Mouse (Mus musculus) ZHBTc4 (cell line): ENCODE measurements around the gene Stat5b.
"Not testable (repeated sequence)": the region's sequence is repeated elsewhere in the genome, so short reads cannot be mapped to it uniquely, and the experiment has no call there.

Experiments used
- DNase-seq: peaks from one replicate; pipeline ENCODE4 v3.0.0-alpha.2; 2011; ENCODE audit warnings: low read depth, low spot score

Stat5b gene

GRCm38 (mm10) chr11:100816801-100817200 is 33.7 kb downstream of the Stat5b start:
- DNase-seq = no peak

DNA sequence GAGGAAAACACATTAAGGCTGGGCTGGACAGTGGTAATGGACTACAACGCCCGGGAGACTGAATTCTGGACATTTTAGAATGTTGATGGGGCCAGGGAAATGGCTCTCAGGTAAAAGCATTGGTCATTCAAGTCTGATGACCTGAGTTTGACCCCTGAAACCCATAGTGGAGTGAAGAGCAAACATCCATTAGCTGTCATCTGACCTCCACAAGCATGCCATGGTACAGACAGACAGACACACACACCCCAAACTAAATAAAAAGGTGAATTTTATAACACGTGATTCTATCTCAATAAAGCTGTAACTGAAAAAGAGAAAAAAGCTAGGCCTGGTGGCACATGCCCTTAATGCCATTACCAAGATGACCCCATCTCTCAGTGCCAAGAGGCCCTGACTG is 34.2 kb downstream of the Stat5b start:
- no peak for DNase-seq

- DNase-seq = peak; percentile 55
These were observed 36.0 kb downstream of the Stat5b start for GRCm38 (mm10) chr11:100814498-100814897.

- peak; percentile 44 for DNase-seq
These were observed 39.4 kb downstream of the Stat5b start for GRCm38 (mm10) chr11:100811132-100811531.

DNA sequence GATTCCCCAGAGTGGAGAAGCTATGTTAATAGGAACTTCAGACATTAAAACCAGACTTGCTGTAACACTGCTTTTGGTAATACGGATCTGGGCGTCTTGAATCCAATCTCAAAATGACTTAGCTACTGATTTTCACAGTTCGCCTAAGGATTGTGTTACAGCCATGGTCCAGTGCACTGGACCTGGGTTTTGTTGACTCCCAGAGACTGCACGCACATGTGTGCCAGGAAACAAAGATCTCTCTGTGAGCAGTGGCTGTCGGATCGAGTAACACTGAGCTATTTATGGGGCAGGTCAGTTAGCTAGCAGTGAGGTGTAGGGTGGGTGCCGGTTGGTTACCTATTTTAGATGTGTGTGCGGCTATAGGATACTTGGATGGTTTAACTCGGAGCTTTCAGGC is 40.0 kb downstream of the Stat5b start:
- no peak for DNase-seq

- peak; percentile 67 for DNase-seq
These were observed 43.9 kb downstream of the Stat5b start for GRCm38 (mm10) chr11:100806380-100807305.

GRCm38 (mm10) chr11:100805535-100805934 is 45.0 kb downstream of the Stat5b start:
- no peak for DNase-seq

- no peak for DNase-seq
These were observed 46.1 kb downstream of the Stat5b start for GRCm38 (mm10) chr11:100804409-100804808.

GRCm38 (mm10) chr11:100799426-100799825 is 51.1 kb downstream of the Stat5b start:
- no peak for DNase-seq

DNA sequence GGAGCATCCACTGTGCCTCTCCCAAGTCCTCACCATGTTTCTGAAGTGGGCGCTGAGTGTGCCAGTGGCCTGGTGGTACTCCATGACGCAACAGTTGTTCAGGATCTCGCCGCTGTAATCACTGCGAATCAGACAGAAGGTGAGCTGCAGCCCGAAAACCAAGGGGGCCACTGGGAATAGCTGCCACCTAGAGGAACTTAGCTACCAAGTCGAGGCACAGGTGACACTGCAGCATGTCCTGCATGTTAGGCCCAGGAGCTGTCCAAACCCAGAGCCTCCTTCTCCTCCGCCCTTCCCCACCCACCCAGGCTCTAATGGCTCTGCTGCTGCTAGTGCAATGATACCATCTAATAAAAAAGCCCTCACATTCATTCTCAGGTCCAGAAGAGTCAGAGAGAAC is 53.9 kb downstream of the Stat5b start:
- DNase-seq = peak; percentile 51

DNA sequence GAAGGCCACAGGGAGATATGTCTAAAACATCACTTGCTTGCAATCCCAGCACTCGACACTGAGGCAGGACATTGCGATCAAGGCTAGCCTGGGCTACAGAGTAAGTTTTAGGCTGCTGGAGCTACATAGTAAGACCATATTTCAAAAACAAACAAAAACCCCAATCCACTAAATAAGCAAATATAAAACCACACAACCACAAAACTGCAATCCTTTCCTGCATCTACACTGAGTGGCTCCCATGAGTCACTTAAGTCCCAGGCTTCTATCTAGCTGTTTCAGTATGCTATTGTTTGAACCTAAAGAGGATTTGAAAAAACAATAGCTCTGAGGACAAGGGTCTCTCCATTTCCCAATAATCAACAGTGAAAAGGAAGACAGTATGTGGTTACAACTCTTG is 55.1 kb downstream of the Stat5b start:
- no peak for DNase-seq

DNA sequence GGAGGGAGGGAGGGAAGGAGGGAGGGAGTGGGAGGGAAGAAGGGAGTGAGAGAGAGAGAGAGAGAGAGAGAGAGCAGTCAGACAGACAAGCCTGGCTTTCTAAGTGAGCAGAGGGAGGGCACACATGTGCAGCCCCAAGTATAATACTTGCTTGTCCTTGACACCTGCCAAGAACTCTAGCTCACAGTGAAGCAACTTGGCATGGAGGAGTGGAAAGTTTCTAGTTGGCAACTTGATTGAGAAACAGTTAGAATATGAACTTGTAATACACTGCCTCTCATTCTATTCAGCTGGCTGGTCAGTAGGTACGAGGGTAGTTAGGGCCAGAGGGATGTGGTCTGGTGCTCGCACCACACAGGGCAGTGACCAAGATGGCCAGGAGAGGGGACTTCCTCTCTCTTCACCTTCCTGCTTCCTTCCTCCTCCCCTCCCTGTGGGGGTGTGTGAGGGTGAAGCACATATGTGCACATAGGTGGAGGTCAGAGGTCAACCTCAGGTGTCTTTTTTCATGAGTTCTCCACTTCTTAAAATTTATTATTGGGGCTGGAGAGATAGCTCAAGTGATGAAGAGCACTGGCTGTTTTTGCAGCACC is 59.0 kb downstream of the Stat5b start:
- no peak for DNase-seq

GRCm38 (mm10) chr11:100790644-100791043 is 59.9 kb downstream of the Stat5b start:
- DNase-seq = not testable (repeated sequence)

DNA sequence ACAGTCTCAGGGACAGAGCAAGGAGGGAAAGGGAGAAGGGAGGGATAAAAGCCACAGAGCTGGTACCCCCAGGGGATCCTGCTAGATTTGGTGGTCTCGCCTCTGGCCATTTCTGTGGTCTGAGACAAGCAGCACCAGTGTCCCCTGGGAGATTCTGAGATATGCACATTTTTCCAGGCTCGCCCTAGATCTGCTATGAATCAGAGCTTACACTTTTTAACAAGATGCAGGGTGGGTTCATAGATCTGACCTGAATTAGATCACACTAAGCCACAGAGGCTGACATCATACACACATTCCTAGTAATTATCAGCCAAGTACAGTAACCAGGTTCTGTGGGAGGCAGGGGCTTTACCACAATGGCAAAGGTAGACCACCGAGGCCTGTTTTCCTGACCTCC is 60.8 kb downstream of the Stat5b start:
- no peak for DNase-seq

DNA sequence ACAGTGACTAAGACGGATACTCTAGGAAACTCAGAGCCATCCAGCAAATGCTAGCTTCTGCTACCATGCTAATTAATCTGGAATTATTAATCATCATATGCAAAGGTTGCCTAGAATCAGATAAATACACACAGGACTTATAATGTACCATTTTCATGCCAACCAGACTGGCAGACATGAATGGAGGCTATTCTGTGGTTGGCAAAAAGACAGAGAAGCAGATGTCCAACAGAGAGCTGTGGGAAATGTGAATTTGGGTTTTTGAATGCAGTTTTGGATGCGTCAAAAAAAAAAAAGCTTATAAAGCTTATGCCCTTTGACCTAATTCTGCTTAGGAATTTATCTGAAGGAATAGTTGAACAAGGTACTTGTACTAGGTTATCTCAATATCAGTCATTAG is 64.8 kb downstream of the Stat5b start:
- DNase-seq = no peak

GRCm38 (mm10) chr11:100784286-100784685 is 66.2 kb downstream of the Stat5b start:
- no peak for DNase-seq

DNA sequence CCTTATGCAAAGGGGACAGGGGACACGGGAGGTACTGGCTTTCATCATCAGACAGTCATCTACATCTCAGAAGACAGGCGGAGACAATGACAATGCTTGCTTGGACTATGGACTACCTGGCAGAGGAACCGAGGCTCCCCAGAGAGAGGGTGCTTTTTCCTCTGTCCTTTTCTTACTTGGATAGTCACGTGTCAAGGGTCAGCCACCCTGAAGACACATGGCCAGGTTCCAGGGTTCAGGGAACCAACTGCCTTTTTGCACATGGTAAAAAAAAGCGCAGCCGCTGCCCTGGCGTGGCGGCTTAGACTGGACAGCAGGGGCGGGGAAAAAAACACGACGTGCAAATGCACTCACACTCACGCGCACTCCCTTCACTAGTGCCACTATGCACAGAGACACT is 68.0 kb downstream of the Stat5b start:
- no peak for DNase-seq

GRCm38 (mm10) chr11:100781763-100782475 is 68.6 kb downstream of the Stat5b start:
- DNase-seq = peak; percentile 82

GRCm38 (mm10) chr11:100780247-100780646 is 70.3 kb downstream of the Stat5b start:
- DNase-seq = no peak

- no peak for DNase-seq
These were observed 72.5 kb downstream of the Stat5b start for GRCm38 (mm10) chr11:100778069-100778468.

DNA sequence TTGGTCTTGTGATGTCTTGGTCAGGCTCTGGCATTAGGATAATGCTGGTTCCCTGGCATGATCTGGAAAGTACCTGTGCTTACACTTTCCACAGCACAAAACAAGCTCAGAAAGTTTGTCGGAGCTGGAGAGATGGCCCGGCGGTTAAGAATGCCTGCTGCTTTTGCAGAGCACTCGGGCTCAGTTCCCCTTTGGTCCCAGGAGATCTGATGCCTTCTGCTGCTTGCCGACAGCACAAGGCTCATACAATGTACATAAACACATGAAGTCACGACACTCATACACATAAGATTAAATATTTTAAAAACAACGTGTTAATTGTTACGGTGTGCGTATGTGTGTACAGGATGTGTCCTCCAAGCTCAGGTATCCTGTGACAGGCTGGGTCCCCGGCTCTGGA is 74.6 kb downstream of the Stat5b start:
- no peak for DNase-seq

- DNase-seq = peak; percentile 80
These were observed 76.3 kb downstream of the Stat5b start for GRCm38 (mm10) chr11:100774261-100774660.
